Mouse (Mus musculus): ENCODE data around the gene Mpv17l2.

Gene Mpv17l2

GRCm38 (mm10) chr8:70750128-70750680 lies 10.5 kb downstream of the Mpv17l2 start:
- in situ Hi-C loops (cut with MseI, MboI) = no loop called here

- in situ Hi-C loops (cut with MseI, MboI) = no loop called here
These were observed 11.6 kb downstream of the Mpv17l2 start for GRCm38 (mm10) chr8:70749097-70749674.

- in situ Hi-C loops (cut with MseI, MboI) = no loop called here
These were observed 12.3 kb downstream of the Mpv17l2 start for GRCm38 (mm10) chr8:70748246-70749096.

- in situ Hi-C loops (cut with MseI, MboI) = no loop called here
These were observed 13.4 kb downstream of the Mpv17l2 start for GRCm38 (mm10) chr8:70747211-70747890.

GRCm38 (mm10) chr8:70746676-70747075 lies 14.1 kb downstream of the Mpv17l2 start:
- in situ Hi-C loops (cut with MseI, MboI) = no loop called here

- in situ Hi-C loops (cut with MseI, MboI) = no loop called here
These were observed 15.0 kb downstream of the Mpv17l2 start for GRCm38 (mm10) chr8:70745691-70746220.

- in situ Hi-C loops (cut with MseI, MboI) = no loop called here
These were observed 15.9 kb downstream of the Mpv17l2 start for GRCm38 (mm10) chr8:70744806-70745205.

- in situ Hi-C loops (cut with MseI, MboI) = no loop called here
These were observed 16.8 kb downstream of the Mpv17l2 start for GRCm38 (mm10) chr8:70743656-70744590.

- in situ Hi-C loops (cut with MseI, MboI) = no loop called here
These were observed 17.6 kb downstream of the Mpv17l2 start for GRCm38 (mm10) chr8:70742981-70743655.

- in situ Hi-C loops (cut with MseI, MboI) = no loop called here
These were observed 18.6 kb downstream of the Mpv17l2 start for GRCm38 (mm10) chr8:70742176-70742575.

- in situ Hi-C loops (cut with MseI, MboI) = no loop called here
These were observed 19.1 kb downstream of the Mpv17l2 start for GRCm38 (mm10) chr8:70741661-70742060.

- in situ Hi-C loops (cut with MseI, MboI) = no loop called here
These were observed 22.5 kb downstream of the Mpv17l2 start for GRCm38 (mm10) chr8:70738211-70738610.

- in situ Hi-C loops (cut with MseI, MboI) = no loop called here
These were observed 23.0 kb downstream of the Mpv17l2 start for GRCm38 (mm10) chr8:70737705-70738104.

- in situ Hi-C loops (cut with MseI, MboI) = no loop called here
These were observed 29.8 kb downstream of the Mpv17l2 start for GRCm38 (mm10) chr8:70730956-70731355.

- in situ Hi-C loops (cut with MseI, MboI) = no loop called here
These were observed 30.8 kb downstream of the Mpv17l2 start for GRCm38 (mm10) chr8:70729808-70730475.

- in situ Hi-C loops (cut with MseI, MboI) = no loop called here
These were observed 34.0 kb downstream of the Mpv17l2 start for GRCm38 (mm10) chr8:70726721-70727120.

GRCm38 (mm10) chr8:70725792-70726447 lies 34.8 kb downstream of the Mpv17l2 start:
- in situ Hi-C loops (cut with MseI, MboI) = no loop called here

- in situ Hi-C loops (cut with MseI, MboI) = loop anchor here (5.0 kb wide), 1 partner anchor 33 kb away; no protein-coding TSS in a partner anchor
These were observed 36.5 kb downstream of the Mpv17l2 start for GRCm38 (mm10) chr8:70724216-70724615.

All from mouse trophoblast stem cell (cell line).